Mouse (Mus musculus) right cerebral cortex, adult 2 months (tissue): ENCODE measurements around the gene Acap2.

Experiments
- DNase-seq, 2 experiments: peaks; one replicate each; pipeline ENCODE4 v3.0.0; 2021 to 2022; ENCODE audit warnings: low spot score in 2 of 2

Gene Acap2

GRCm38 (mm10) chr16:31048194-31048593, 152.9 kb downstream of the Acap2 start:
- DNase-seq, result no peak

- DNase-seq, result no peak
Measured at GRCm38 (mm10) chr16:31047186-31047898, 153.7 kb downstream of the Acap2 start.

- peak in 1 of 2 experiments; percentile 24 for DNase-seq
Measured at GRCm38 (mm10) chr16:31046217-31046659, 154.8 kb downstream of the Acap2 start.

- no peak for DNase-seq
Measured at GRCm38 (mm10) chr16:31045211-31045610, 155.8 kb downstream of the Acap2 start.

- no peak for DNase-seq
Measured at GRCm38 (mm10) chr16:31043136-31043535, 157.9 kb downstream of the Acap2 start.
